Mouse (Mus musculus) gastrocnemius, adult 2 months (tissue): ENCODE measurements around the gene Map3k13. TPM values are rescaled to one million over a fixed set of nuclear protein-coding genes. Genes with fewer than 3 reads are reported as not detected.
A peak's percentile ranks its signal among the peaks of the same experiment; 100 is the strongest.

Experiments used
- DNase-seq: peaks from one replicate; pipeline ENCODE4 v3.0.0; 2022
- H3K27ac ChIP-seq: fragments of 200-600 bp; 2 replicates; pipeline ENCODE4 v1.8.1; 2022; ENCODE audit warnings: mild to moderate bottlenecking
- H3K4me3 ChIP-seq: fragments of 200-600 bp; 2 replicates; pipeline ENCODE4 v1.8.1; 2022; ENCODE audit warnings: mild to moderate bottlenecking, moderate library complexity
- CTCF ChIP-seq: fragments of 200-600 bp; IDR thresholded peaks from 2 replicates; pipeline ENCODE4 v1.8.1; 2022; ENCODE audit warnings: antibody characterized with exemption, mild to moderate bottlenecking, moderate library complexity
- intact Hi-C: fragments of 180-260 bp; cut with DNase I; formaldehyde crosslinking; loops from one replicate; pipeline ENCODE4 v1.15.1; 2025
- total RNA-seq, 2 experiments: library from RNA; stranded (reverse); gene quantifications; 2 replicates each; pipeline ENCODE4 v1.2.3; 2021

The Map3k13 gene
- total RNA-seq, 2 experiments from 2014 or later, result 0.70 to 0.74 TPM

DNA sequence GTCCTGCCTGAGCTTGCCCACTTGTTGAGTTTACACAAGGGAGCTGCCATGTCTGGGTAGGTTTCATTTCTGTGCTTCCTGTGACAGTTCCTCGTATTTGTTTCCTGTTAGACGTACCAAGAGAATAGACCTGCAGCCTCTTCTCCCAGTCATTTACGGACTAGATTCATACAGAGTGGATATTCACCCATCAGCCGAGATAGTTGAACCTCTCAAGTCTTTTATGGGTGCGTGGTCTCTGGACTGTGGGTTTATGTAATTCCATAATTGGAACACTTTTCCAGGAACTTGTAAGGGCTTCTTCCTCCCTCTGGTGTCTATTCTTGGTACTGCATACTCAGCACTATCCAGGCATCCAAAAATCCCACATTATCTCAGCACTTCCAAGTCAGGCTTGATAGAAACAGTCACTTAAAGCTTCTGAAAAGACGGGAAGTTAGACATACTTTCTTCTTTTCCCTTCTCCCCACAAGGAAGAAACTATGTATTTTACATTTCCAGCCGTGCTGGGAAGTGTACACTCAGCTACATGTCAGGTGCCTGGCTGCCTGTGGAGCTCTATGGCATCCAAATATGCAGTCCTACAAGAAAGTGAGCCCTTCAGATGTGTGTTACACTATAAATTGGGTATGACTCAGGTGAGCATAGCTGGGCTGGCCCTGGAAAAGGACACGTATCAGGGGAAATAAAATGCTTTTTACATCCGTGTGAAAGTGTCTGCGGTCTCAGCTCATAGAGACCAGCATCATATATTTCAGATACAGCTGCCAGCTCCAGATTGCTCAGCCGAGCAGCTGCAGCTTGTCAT is 20.9 kb downstream of the Map3k13 start:
- Histone ChIP-seq H3K4me3 (peak overlapping the region; percentile 72), H3K27ac (peak overlapping the region; percentile 79)
- intact Hi-C loops, result loop anchor here (1.0 kb wide), 1 partner anchor 47 kb away; no protein-coding TSS in a partner anchor
- peak; percentile 90; the same call in 1 of the 2 replicates for TF ChIP-seq CTCF
- DNase-seq, result peak; percentile 19

DNA sequence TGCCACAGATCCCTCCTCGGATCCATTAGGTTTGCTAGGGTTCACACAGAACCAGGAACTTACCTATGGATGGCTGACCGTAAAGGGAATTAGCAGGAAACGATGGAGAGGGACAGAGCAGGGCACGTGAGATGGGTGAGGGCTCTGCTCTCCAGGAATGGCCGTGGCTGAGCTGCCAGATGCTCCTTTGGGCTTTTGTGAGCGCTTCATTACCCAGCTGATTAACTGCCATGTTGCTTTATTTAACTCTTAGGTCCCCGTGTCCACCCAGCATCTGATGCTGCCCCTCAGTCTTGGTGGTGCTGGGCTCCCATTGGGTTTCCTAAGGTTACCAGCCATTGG is 21.5 kb downstream of the Map3k13 start:
- no peak for DNase-seq
- intact Hi-C loops, result loop anchor here (1.0 kb wide), 1 partner anchor 47 kb away; no protein-coding TSS in a partner anchor
- Histone ChIP-seq H3K27ac (no peak overlapping the region), H3K4me3 (peak overlapping the region; percentile 72)
- TF ChIP-seq CTCF, result no peak

DNA sequence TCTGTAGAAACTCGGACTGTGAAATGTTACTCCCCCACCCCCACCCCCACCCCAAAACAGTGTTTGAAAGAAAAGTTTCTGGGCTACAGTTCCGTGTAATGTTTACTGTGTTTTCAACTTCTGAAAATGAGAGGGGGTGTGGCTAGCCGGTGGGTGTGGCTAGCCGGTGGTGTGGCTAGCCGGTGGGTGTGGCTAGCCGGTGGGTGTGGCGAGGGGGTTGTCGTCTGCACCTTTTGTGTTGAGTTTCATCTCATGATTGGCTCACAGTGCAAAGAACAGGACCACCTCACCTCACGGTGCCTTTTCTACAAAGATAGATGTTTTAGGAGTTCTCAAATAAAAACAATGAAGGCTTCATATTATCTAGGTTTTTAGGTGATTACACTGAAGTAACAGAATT is 24.0 kb downstream of the Map3k13 start:
- TF ChIP-seq CTCF, result no peak
- intact Hi-C loops, result no loop called here
- H3K27ac ChIP-seq, result peak overlapping the region; percentile 46; the same call in 1 of the 2 replicates
- DNase-seq, result peak; percentile 51
- peak overlapping the region; percentile 56 for H3K4me3 ChIP-seq

DNA sequence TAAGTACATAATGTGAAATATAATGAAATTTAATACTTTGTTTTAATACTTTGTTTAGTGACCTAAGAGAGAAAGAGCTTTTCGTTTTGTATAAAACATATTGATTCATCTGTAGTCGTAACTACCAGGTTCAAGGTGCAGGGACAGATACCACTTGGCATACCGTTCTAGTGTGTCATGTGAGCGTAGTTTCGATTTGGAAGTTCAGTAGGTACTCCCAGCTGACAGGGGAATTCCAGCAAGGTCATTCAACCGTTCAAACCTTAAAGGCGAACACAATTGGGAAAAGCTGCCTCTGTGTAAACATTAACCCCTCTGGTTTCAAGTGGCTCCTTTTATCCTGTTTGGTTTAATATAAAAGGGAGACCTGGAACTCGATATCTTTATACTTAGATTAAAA is 24.5 kb downstream of the Map3k13 start:
- H3K27ac ChIP-seq, result peak overlapping the region; percentile 46; the same call in 1 of the 2 replicates
- no peak for TF ChIP-seq CTCF
- peak overlapping the region; percentile 56 for H3K4me3 ChIP-seq
- intact Hi-C loops, result no loop called here
- no peak for DNase-seq

DNA sequence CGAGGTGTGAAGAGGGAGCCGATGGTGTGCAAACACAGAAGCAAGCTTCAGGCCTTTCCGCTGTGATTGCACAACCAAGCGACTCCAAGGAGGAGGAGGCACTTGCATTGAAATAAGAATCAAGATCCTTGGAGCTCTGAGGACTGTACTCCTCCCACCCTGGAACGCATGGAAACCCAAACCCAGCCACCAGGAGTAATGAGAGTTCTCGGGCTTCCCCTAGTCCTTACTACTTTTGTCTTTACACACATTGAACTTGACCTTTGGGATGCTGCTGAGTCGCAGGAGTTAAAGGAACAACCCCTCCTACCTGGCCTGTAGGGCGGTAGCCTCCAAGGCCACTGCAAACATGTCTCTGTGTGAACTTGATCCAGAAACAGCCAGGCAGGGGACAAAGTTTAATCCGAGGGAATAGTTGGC is 31.5 kb downstream of the Map3k13 start:
- TF ChIP-seq CTCF, result no peak

DNA sequence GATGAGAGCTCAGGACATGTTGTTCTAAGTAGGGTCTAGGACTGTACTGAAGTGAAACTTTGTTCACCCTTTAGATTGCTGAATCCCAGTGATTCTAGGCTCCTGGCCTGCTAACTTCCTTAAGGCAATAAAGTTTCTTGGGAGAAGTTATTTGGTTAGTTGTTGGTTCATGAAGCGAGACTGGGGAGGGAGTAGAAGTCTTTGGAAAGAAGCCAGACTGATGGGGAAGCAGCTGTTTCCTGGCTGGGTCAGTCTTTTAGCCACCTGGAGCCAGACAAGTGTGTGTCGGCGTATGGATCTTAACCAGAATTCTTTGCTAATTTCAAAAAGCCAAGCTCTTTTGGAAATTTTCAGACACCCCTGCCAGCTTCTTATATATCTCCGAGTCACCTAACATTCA is 33.0 kb downstream of the Map3k13 start:
- H3K27ac ChIP-seq, result no peak overlapping the region
- no peak overlapping the region for H3K4me3 ChIP-seq
- no peak for TF ChIP-seq CTCF
- intact Hi-C loops, result no loop called here
- no peak for DNase-seq

More for the DNA sequence above, 31.5 kb downstream of the Map3k13 start:
- intact Hi-C loops, result no loop called here
- Histone ChIP-seq H3K4me3 (no peak overlapping the region), H3K27ac (no peak overlapping the region)
- DNase-seq, result no peak

DNA sequence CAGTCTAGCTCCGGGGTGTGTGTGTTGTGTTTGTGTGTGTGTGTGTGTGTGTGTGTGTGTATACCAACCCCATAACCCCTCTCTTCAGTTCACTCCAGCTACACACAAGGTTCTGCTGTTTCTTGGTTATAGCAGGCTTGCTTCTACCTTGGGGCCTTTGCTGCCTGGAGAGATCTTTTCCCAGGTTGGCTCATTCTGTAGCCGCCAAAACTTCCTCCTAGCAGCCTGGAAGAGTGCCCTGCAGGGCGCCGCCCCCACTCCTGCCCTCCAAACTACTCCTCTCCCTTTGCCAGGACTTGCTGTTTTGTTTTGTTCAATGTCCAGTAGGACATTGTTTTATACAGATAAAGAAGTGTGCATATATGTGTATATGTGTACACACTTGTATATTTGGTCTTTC is 33.4 kb downstream of the Map3k13 start:
- no peak overlapping the region for H3K27ac ChIP-seq
- TF ChIP-seq CTCF, result no peak
- intact Hi-C loops, result no loop called here

DNA sequence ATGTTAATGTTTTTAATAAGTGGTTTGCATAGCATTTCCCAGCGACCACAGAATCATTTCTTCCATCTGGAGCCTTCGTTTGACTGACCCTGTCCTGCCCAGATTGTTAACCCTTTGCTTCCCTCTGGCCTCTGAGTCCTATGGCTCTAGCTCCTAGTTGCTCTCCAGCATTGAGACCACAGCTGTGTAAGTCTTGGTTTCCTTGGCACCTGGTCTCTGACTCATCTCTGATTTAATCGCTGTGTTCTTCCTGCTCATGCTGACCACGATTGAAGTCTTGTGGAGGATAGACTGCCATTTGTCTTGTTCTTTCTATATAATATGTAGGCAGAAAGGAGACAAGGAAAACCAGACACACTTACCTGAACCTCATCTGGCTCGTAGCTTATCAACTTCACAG is 35.6 kb downstream of the Map3k13 start:
- no peak for DNase-seq
- Histone ChIP-seq H3K27ac (no peak overlapping the region), H3K4me3 (no peak overlapping the region)
- TF ChIP-seq CTCF, result no peak
- intact Hi-C loops, result no loop called here

More for the DNA sequence above, 33.4 kb downstream of the Map3k13 start:
- no peak for DNase-seq
- H3K4me3 ChIP-seq, result no peak overlapping the region

DNA sequence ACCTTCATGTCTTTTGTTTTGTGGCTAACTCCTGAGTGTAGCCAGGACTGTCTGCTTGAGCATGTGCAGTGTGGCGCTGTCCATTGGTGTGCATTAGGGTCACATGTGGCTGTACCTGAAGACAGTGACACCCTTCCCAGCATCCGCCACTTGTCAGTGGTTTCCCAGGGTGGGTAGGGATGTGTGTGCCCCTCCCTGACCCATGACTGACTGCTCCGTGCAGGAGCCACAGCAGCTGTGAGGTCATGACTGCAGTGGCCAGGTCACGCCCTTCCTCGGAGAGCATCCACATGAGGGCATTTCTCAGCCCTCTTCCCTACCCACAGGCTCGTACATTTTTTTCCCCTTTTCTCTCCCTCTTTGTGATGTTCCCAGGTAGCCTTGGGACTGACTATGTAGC is 36.6 kb downstream of the Map3k13 start:
- no peak for DNase-seq
- intact Hi-C loops, result no loop called here
- no peak overlapping the region for H3K4me3 ChIP-seq
- no peak for TF ChIP-seq CTCF
- no peak overlapping the region for H3K27ac ChIP-seq

DNA sequence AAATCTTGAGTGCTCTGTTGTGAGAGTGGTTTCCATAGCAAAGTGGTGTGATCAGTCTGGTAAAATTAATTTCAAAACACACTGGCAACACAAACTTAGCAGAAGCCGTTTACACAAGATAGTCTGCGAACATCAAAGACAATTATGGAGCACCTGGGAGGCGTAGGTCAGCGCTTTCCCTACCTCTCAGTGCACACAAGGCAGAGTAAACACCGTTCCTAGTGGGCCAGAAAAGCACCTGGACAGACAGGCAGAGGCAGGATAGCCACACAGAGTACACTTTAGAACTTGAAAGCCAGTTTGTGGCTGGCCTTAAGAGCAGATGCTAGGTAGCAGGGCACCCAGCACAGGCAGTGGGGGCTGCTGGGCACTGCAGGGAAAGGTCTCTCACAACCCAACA is 37.6 kb downstream of the Map3k13 start:
- no peak for DNase-seq
- no peak overlapping the region for H3K4me3 ChIP-seq
- no peak overlapping the region for H3K27ac ChIP-seq
- intact Hi-C loops, result no loop called here
- TF ChIP-seq CTCF, result no peak

DNA sequence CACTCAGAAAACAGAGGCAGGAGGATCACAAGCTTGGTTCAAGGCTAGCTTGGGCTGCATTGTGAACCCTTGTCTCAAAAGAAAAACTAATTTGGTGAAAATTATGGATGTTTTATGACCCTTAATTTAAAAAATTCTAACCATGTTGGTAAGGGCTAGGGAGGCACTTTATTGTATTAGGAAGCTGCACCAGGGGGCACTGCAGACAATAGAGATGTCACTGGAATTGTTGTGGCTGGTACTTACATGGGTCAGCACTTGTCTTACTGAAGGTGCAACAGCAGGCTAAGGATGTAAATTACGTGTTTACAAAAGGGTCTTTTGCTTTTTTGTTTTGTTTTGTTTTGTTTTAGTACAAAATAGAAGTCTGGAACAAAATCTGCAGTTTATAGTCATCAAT is 39.3 kb downstream of the Map3k13 start:
- TF ChIP-seq CTCF, result 0 out of 2 replicates have a peak, but pooled peaks have one; percentile 1
- DNase-seq, result no peak
- intact Hi-C loops, result no loop called here
- Histone ChIP-seq H3K27ac (no peak overlapping the region), H3K4me3 (no peak overlapping the region)

DNA sequence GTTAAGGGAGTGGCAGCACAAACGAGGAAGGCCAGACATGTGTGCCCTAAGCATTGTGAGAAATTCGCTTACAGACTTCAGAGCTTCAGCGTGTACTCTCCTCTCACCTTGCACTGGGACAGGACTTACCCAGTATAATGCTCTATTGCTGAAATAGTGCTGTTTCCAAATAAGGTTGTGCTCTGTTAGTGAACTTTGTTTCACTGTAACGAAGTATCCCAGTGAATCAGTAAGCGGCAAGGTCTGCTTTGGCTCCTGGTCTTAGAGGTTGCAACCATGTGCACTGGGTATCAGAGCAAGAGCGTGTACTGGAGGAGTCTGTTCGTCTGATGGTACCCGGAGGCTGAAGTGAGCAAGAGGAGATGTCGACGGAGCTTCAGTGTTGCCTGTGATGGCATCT is 39.8 kb downstream of the Map3k13 start:
- no peak for TF ChIP-seq CTCF
- DNase-seq, result no peak
- intact Hi-C loops, result no loop called here
- Histone ChIP-seq H3K4me3 (no peak overlapping the region), H3K27ac (no peak overlapping the region)

DNA sequence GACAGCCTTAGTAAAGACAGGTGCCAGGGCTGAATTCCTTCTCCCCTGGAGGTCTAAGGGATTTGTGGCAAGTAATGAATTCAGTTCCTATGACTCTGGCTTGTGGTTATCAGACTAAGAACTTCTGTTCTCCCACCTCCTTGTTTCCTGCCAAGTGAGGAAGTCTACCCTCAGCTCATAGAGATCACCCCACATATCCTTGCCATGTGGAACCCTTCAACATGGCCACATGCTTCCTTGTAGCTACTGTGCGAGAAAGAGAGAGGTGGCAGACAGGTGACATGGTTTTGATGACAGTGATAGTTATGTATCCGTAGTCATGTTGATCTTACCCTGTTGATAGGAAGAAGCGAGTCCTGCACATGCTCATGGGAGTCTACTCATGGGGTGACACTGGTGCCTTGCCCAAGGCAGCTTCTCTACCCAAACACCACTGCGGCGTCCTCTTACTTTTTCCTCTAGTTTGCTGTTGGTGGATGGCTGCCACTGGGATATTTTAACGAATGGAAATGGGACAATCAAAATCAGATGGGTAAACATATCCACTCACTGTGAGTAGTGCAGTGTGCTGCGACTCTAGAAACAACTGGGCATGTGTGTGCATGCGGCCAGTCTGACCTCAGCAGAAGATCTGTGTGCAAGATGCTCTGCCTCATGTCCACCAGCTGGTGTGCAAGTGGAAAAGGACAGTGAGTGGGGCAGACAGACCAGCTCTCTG is 40.9 kb downstream of the Map3k13 start:
- intact Hi-C loops, result loop anchor here (5.0 kb wide), 2 partner anchors 187 to 287 kb away; no protein-coding TSS in a partner anchor
- Histone ChIP-seq H3K27ac (no peak overlapping the region), H3K4me3 (no peak overlapping the region)
- DNase-seq, result no peak
- no peak for TF ChIP-seq CTCF
